ENCODE assay signal across 23 mouse cellular contexts in the genomic region with DNA sequence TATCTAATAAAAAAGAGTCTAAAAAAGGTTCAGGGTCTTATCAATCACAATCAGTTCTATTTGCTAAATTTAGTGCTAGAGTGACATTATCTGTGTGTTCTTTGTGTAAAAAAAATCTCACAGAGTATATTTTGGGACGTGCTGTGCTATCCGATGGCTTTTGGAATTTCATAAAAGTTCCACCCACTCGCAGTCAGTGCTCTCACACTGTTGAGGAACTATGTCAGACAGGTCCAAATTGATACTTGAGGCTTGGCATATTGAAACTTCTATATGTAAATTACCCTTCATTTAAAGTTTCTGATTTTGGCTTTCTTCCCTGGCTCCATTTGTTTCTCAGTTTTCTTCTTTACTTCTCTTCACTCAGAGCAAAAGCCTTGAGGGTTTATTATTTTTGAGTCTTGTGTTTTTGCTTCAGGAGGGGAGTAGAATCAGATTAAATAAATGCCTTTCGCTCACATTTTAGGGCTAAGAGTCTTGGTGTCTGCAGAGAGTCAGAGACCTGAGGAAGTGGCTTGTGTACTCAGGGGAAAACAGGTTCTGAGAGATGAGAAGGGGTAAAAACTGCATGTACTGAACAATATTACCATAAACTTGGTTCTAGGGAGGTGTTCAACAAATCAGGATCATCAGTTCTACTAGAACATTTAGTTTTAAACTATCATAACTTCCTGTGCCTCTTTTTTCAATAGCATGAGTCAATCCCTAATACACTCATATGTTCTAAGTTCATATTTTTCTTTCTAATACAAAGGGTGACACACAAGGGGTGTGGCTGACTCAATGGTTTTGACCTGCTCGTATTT. TPM values are rescaled to one million over a fixed set of nuclear protein-coding genes. Genes with fewer than 3 reads are reported as not detected.
DNase-seq lines count a peak whose midpoint lies in the region; ATAC-seq and TF ChIP-seq lines count a peak whose summit lies in the region.
"Had no signal": no experiment of that assay in that cellular context is flagged by ENCODE, and none has a peak within 500 bp of the region (broad histone marks: within the 10 kb centered on the region; RNA-seq: fewer than 3 reads in every experiment).

No protein-coding gene starts in this region.

- ATAC-seq in forebrain, postnatal 0 days = peak; percentile 43; the same call in 1 of the 2 replicates
- ATAC-seq in forebrain, embryonic 11.5 days (replicated peaks; ENCODE audit: low FRiP score) = no peak
- peak; percentile 70 for ATAC-seq in CD4-positive, CD25-positive, alpha-beta regulatory T cell, adult 4 months
- no peak for ATAC-seq in monocyte, adult 5-6 weeks (replicated peaks; ENCODE audit: insufficient number of reproducible peaks, low FRiP score, low TSS enrichment, poor library complexity, severe bottlenecking)
- ATAC-seq: forebrain, embryonic 15.5 days; intestine, embryonic 16.5 days; midbrain, embryonic 16.5 days had no signal

- no peak for DNase-seq in forebrain, postnatal 0 days
- no peak for DNase-seq in forebrain, embryonic 11.5 days (ENCODE audit: low spot score)
- DNase-seq in layer of hippocampus, adult 9-11 months = peak; percentile 62
- DNase-seq in layer of hippocampus, postnatal 10 days (ENCODE audit: low spot score in 2 of 2) = no peak
- no peak for DNase-seq in kidney, postnatal 25 days
- DNase-seq: adrenal gland, adult 8-10 months; cerebellum, adult 9-10 months; lung, embryonic 14.5 days had no signal

- WGBS in forebrain, postnatal 0 days = 72% methylated on average over 5 of the region's 5 CpGs
- 88% methylated on average over 5 of the region's 5 CpGs for WGBS in forebrain, embryonic 11.5 days
- 92% methylated on average over 5 of the region's 5 CpGs for WGBS in macrophage (ENCODE audit: missing documents)

- no peaks in the 10 kb centered on the region for H3K27me3 ChIP-seq in forebrain, postnatal 0 days (ENCODE audit: insufficient read depth, low read length)
- no peaks in the 10 kb centered on the region for H3K27me3 ChIP-seq in forebrain, embryonic 11.5 days (ENCODE audit: control insufficient read depth, insufficient read depth, low read length)
- H3K27me3 ChIP-seq: forebrain, embryonic 15.5 days; limb, embryonic 15.5 days; megakaryocyte, embryonic 14.5 days; neural tube, embryonic 12.5 days had no signal

- peaks cover 4% of the 10 kb centered on the region; the same call in 1 of the 2 replicates for H3K4me1 ChIP-seq in forebrain, postnatal 0 days (ENCODE audit: insufficient read depth)
- H3K4me1 ChIP-seq in forebrain, embryonic 11.5 days (replicated peaks; ENCODE audit: control insufficient read depth, insufficient read depth, low read length) = no peaks in the 10 kb centered on the region
- H3K4me1 ChIP-seq: limb, embryonic 15.5 days; megakaryocyte, embryonic 14.5 days; neural tube, embryonic 12.5 days had no signal

- no peak overlapping the region for H3K4me2 ChIP-seq in forebrain, postnatal 0 days (ENCODE audit: low read depth)
- no peak overlapping the region for H3K4me2 ChIP-seq in forebrain, embryonic 11.5 days (ENCODE audit: low read depth, low read length, severe bottlenecking)
- H3K4me2 ChIP-seq: forebrain, embryonic 15.5 days; limb, embryonic 15.5 days; lung, embryonic 14.5 days; neural tube, embryonic 12.5 days had no signal

- H3K79me2 ChIP-seq in macrophage (ENCODE audit: inconsistent target) = no peaks in the 10 kb centered on the region

- no peak for TF ChIP-seq CTCF in forebrain, postnatal 0 days (IDR thresholded peaks at IDR 0.05; ENCODE audit: low read depth)

- H3K27ac ChIP-seq in forebrain, postnatal 0 days (ENCODE audit: low read depth, low read length) = no peak overlapping the region
- H3K27ac ChIP-seq in forebrain, embryonic 11.5 days (ENCODE audit: low read depth, low read length) = no peak overlapping the region
- H3K27ac ChIP-seq in macrophage = peak overlapping the region; percentile 29
- H3K27ac ChIP-seq: forebrain, embryonic 15.5 days; kidney, postnatal 0 days; limb, embryonic 15.5 days; neural tube, embryonic 12.5 days had no signal

- no peaks in the 10 kb centered on the region for H3K9me3 ChIP-seq in forebrain, postnatal 0 days (ENCODE audit: low read length)
- no peaks in the 10 kb centered on the region for H3K9me3 ChIP-seq in forebrain, embryonic 11.5 days (ENCODE audit: control insufficient read depth, low read length)
- H3K9me3 ChIP-seq: forebrain, embryonic 15.5 days; limb, embryonic 15.5 days; neural tube, embryonic 12.5 days had no signal

- H3K4me3 ChIP-seq in forebrain, postnatal 0 days (ENCODE audit: low read depth, low read length) = no peak overlapping the region
- H3K4me3 ChIP-seq in forebrain, embryonic 11.5 days (ENCODE audit: low read depth, low read length) = no peak overlapping the region
- no peak overlapping the region for H3K4me3 ChIP-seq in macrophage (ENCODE audit: inconsistent target)
- H3K4me3 ChIP-seq: forebrain, embryonic 15.5 days; limb, embryonic 15.5 days; megakaryocyte, embryonic 14.5 days; neural tube, embryonic 12.5 days had no signal

- no peak overlapping the region for H3K9ac ChIP-seq in forebrain, postnatal 0 days
- no peak overlapping the region for H3K9ac ChIP-seq in forebrain, embryonic 11.5 days (ENCODE audit: low read length)
- H3K9ac ChIP-seq: forebrain, embryonic 15.5 days; limb, embryonic 15.5 days; lung, embryonic 14.5 days; neural tube, embryonic 12.5 days had no signal

- no peaks in the 10 kb centered on the region for H3K36me3 ChIP-seq in forebrain, postnatal 0 days (ENCODE audit: insufficient read depth)
- H3K36me3 ChIP-seq in forebrain, embryonic 11.5 days (ENCODE audit: control insufficient read depth, insufficient read depth, low read length) = no peaks in the 10 kb centered on the region
- H3K36me3 ChIP-seq in macrophage (ENCODE audit: inconsistent target) = no peaks in the 10 kb centered on the region
- H3K36me3 ChIP-seq: forebrain, embryonic 15.5 days; limb, embryonic 15.5 days; neural tube, embryonic 12.5 days had no signal

RNA-seq across cellular contexts. Expression of a gene that starts 11.5 kb away (rescaled TPM):
- 0.10 TPM in 1 of 2 replicates, not detected in the other for total RNA-seq in forebrain, postnatal 0 days (2014; rRNA removed)
- not detected in 2 replicates for polyA plus RNA-seq in forebrain, postnatal 0 days (2015; fragmentation: Nextera tagmentation; extraction: Ambion mirVana)
- polyA plus RNA-seq in forebrain, embryonic 11.5 days (2014; fragmentation: Nextera tagmentation; extraction: Ambion mirVana) = not detected in 2 replicates
- total RNA-seq in layer of hippocampus, postnatal 10 days (2021) = not detected
- polyA plus RNA-seq in CD4-positive, CD25-positive, alpha-beta regulatory T cell, adult 4 months (2017; shearing (Covaris generic)) = 100 to 1,000 TPM; 274 to 291 TPM
- not detected for total RNA-seq in macrophage (2018; cell fraction: chromatin; rRNA removed)
- not detected for total RNA-seq in macrophage (2018; cell fraction: cytosol; rRNA removed)
- under 1 TPM in 2 of 26 experiments, not detected in 24; 0.52 to 0.75 TPM for total RNA-seq in macrophage (2018; cell fraction: nucleus; rRNA removed)
- not detected in 3 replicates for polyA plus RNA-seq in macrophage (2018)
- 10.5 to 25.9 TPM (median 12.5 TPM) in 3 replicates for total RNA-seq in monocyte, adult 5-6 weeks (2017)
- total RNA-seq: adrenal gland, adult 8-10 months; ES-E14 had no signal
- polyA plus RNA-seq: forebrain, embryonic 15.5 days; gonadal fat pad, adult 2 months; heart, embryonic 14.5 days; hindbrain, embryonic 11.5 days; intestine, embryonic 16.5 days; kidney, postnatal 0 days; lung, embryonic 14.5 days; midbrain, embryonic 16.5 days; neural tube, embryonic 12.5 days; stomach, embryonic 14.5 days had no signal

Comparison
In these comparisons a context has a peak if more than half of its experiments do, and no peak if none do; other contexts are left out.
1. ATAC-seq: peak in forebrain, postnatal 0 days (single experiment) and CD4-positive, CD25-positive, alpha-beta regulatory T cell, adult 4 months (single experiment); none in forebrain, embryonic 11.5 days (single experiment) and monocyte, adult 5-6 weeks (single experiment).
2. RNA of a gene that starts 11.5 kb away (polyA plus RNA-seq): 274 to 291 TPM in CD4-positive, CD25-positive, alpha-beta regulatory T cell, adult 4 months; not detected in forebrain, postnatal 0 days, not detected in forebrain, embryonic 11.5 days and not detected in macrophage; every median in the first group is over 100 times any median in the second.